Mouse (Mus musculus) thymus, adult 2 months (tissue): ENCODE results near the gene Npff. TPM values are rescaled to one million over a fixed set of nuclear protein-coding genes. Genes with fewer than 3 reads are reported as not detected.

Experiments used
- DNase-seq: peaks from one replicate; pipeline ENCODE4 v3.0.0; 2021
- H3K27ac ChIP-seq: fragments of 200-500 bp; 2 replicates; pipeline ENCODE4 v1.5.1; 2012; ENCODE audit warnings: low read length, control low read depth; ENCODE audit not compliant: control insufficient read depth, insufficient read depth
- H3K27me3 ChIP-seq: fragments of 200-500 bp; 2 replicates; pipeline ENCODE4 v1.6.1; 2012; ENCODE audit warnings: mild to moderate bottlenecking, low read length, moderate library complexity, mixed read lengths; ENCODE audit not compliant: control insufficient read depth, insufficient read depth
- H3K36me3 ChIP-seq: fragments of 200-500 bp; 2 replicates; pipeline ENCODE4 v1.6.1; 2012; ENCODE audit warnings: mild to moderate bottlenecking, low read length, moderate library complexity; ENCODE audit not compliant: control insufficient read depth, insufficient read depth
- H3K4me1 ChIP-seq: fragments of 200-500 bp; replicated peaks from 2 replicates; pipeline ENCODE4 v1.6.1; 2012; ENCODE audit warnings: low read length; ENCODE audit not compliant: control insufficient read depth, insufficient read depth
- H3K4me3 ChIP-seq: fragments of 200-500 bp; 2 replicates; pipeline ENCODE4 v1.5.1; 2012; ENCODE audit warnings: mild to moderate bottlenecking, low read length, control low read depth, moderate library complexity; ENCODE audit not compliant: control insufficient read depth, insufficient read depth
- CTCF ChIP-seq: fragments of 200-500 bp; IDR thresholded peaks from 2 replicates; pipeline ENCODE4 v1.5.1; 2012; ENCODE audit warnings: mild to moderate bottlenecking, control low read depth, low read length, moderate library complexity, borderline replicate concordance; ENCODE audit not compliant: control insufficient read depth, poor library complexity, insufficient read depth; ENCODE audit errors: extremely low read depth
- POLR2A ChIP-seq: fragments of 200-500 bp; IDR thresholded peaks from 2 replicates; pipeline ENCODE4 v1.6.1; 2012; ENCODE audit warnings: mild to moderate bottlenecking, low read length, control low read depth, moderate library complexity; ENCODE audit not compliant: control insufficient read depth, poor library complexity, insufficient read depth; ENCODE audit errors: extremely low read depth
- WGBS: fragments of 180-500 bp; shearing (Covaris S2); methylation state at CpG from one replicate; pipeline ENCODE4 v1.1.7; 2018; 5-methylcytosine and 5-hydroxymethylcytosine counted together
- polyA plus RNA-seq: library from polyadenylated mRNA; depleted of rRNA; stranded (reverse); fragments of >200 nt; gene quantifications from 2 replicates; pipeline ENCODE4 v1.2.3, GENCODE M21; 2012; rRNA removed

Npff gene
- polyA plus RNA-seq, 1 experiment: 11.7 TPM

GRCm38 (mm10) chr15:102485853-102486252, 38.9 kb downstream of the Npff start:
- Histone ChIP-seq H3K4me1 (no peaks in the 10 kb centered on the region), H3K36me3 (peaks cover 95% of the 10 kb centered on the region), H3K27me3 (no peaks in the 10 kb centered on the region), H3K27ac (no peak overlapping the region), H3K4me3 (no peak overlapping the region)
- DNase-seq: no peak
- TF ChIP-seq POLR2A: no peak
- TF ChIP-seq CTCF: no peak
- 97% methylated on average over 12 of the region's 12 CpGs for WGBS

DNA sequence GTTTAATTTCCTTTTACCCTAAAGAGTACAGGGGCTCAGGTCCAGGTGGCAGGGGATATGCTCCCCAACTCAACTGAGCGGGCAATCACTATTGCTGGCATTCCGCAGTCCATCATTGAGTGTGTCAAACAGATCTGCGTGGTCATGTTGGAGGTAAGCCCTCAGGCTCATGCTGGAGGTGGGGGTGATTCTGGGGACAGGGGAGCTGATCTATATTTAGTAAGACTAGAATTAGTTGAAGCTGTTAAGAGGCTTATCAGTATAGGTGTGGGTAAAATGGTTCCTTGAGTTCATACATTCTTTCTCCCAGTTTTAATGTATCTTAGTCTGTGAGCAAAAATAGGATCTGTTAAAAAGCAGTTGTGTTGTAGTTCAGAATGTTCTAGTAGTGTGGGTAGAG, 41.6 kb downstream of the Npff start:
- 97% methylated on average over 3 of the region's 3 CpGs for WGBS

DNA sequence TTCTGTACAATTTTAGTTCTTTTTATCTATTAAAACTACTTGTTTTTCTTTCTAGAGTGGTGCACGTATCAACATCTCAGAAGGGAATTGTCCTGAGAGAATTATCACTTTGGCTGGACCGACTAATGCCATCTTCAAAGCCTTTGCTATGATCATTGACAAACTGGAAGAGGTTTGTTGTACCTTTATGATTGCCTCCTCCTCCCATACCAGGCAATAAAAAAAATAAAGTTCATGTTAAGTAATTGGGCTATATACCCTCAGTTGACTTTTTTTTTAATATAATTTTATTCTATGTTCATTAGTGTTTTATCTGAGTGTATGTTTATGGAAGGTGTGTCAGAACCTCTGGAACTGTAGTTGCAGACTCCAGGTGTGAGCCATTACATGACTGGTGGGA, 50.2 kb downstream of the Npff start:
- Histone ChIP-seq H3K36me3 (peaks cover 62% of the 10 kb centered on the region), H3K4me3 (no peak overlapping the region), H3K4me1 (no peaks in the 10 kb centered on the region), H3K27ac (no peak overlapping the region), H3K27me3 (no peaks in the 10 kb centered on the region)
- DNase-seq: no peak
- 91% methylated on average over 2 of the region's 2 CpGs for WGBS
- no peak for TF ChIP-seq CTCF
- TF ChIP-seq POLR2A: no peak

More for the DNA sequence above, 41.6 kb downstream of the Npff start:
- H3K27me3 ChIP-seq: no peaks in the 10 kb centered on the region
- H3K4me1 ChIP-seq: no peaks in the 10 kb centered on the region
- no peak for DNase-seq
- H3K4me3 ChIP-seq: no peak overlapping the region
- no peak overlapping the region for H3K27ac ChIP-seq
- peaks cover 92% of the 10 kb centered on the region for H3K36me3 ChIP-seq
- TF ChIP-seq POLR2A: no peak
- no peak for TF ChIP-seq CTCF

Other genes with a start within 250 kb of the Npff start
- gene Mfsd5, start 245.5 kb downstream of the Npff start, polyA plus RNA-seq: 87.9 and 92.5 TPM in 2 replicates
- 51.5 and 55.6 TPM in 2 replicates for gene Espl1, start 228.7 kb downstream of the Npff start, polyA plus RNA-seq
- gene Pfdn5, start 198.8 kb downstream of the Npff start, polyA plus RNA-seq: 76.0 and 93.2 TPM in 2 replicates
- 104 and 105 TPM in 2 replicates for gene Myg1, start 193.2 kb downstream of the Npff start, polyA plus RNA-seq
- 106 and 107 TPM in 2 replicates for gene Aaas, start 174.2 kb downstream of the Npff start, polyA plus RNA-seq
- gene Sp7, start 157.8 kb downstream of the Npff start, polyA plus RNA-seq: 0.13 and 0.23 TPM in 2 replicates
- 45.0 and 52.1 TPM in 2 replicates for gene Sp1, start 118.8 kb downstream of the Npff start, polyA plus RNA-seq
- 0.65 and 1.7 TPM in 2 replicates for gene Amhr2, start 79.6 kb downstream of the Npff start, polyA plus RNA-seq
- gene Prr13, start 65.9 kb downstream of the Npff start, polyA plus RNA-seq: 109 and 123 TPM in 2 replicates
- 846 and 935 TPM in 2 replicates for gene Pcbp2, start 54.4 kb downstream of the Npff start, polyA plus RNA-seq
- gene Gm10337, start 21.2 kb downstream of the Npff start, polyA plus RNA-seq: not detected in 2 replicates
- 11.3 and 12.7 TPM in 2 replicates for gene Map3k12, start 7.9 kb downstream of the Npff start, polyA plus RNA-seq
- gene Tarbp2, start 6.8 kb downstream of the Npff start, polyA plus RNA-seq: 133 and 166 TPM in 2 replicates
- gene Gm28047, start 100.1 kb upstream of the Npff start, polyA plus RNA-seq: not detected in 2 replicates
- 129 and 140 TPM in 2 replicates for gene Atf7, start 100.5 kb upstream of the Npff start, polyA plus RNA-seq
- 378 and 434 TPM in 2 replicates for gene Atp5g2, start 147.4 kb upstream of the Npff start, polyA plus RNA-seq
- gene Calcoco1, start 197.2 kb upstream of the Npff start, polyA plus RNA-seq: 74.7 and 77.5 TPM in 2 replicates